Mouse (Mus musculus): Measurements from ENCODE around the gene Tyrobp. TPM values are rescaled to one million over a fixed set of nuclear protein-coding genes. Genes with fewer than 3 reads are reported as not detected.

Gene Tyrobp
- polyA plus RNA-seq, 1 experiment: 117 TPM

DNA sequence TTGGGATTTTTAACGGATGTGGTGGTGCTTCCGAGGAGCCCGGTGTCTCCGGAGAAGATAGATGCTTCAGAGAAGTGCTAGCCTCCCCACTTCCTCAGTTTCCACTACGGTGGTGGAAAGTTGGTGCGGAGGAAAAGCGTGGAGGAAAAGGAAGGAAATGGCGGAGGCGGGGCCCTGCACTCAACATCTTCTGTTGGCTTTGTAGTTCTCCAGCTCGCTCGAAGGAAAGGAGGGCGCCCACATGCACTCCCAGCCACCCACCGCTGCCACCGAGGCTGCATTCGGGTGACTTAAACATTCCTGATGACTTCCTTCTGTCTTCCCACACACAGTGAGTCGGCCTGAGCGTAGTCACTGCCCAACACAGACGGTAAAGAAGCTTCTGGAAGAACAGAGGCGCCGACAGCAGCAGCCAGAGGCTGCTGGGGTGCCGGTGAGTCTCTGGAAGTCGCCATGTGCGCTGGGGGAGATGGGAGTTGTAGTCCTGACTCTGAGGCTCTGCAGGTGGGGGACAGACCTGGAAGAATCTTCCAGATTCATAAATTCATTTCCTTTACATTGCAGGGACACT lies 9.6 kb downstream of the Tyrobp start:
- no peak for DNase-seq (ENCODE audit: low spot score)

DNA sequence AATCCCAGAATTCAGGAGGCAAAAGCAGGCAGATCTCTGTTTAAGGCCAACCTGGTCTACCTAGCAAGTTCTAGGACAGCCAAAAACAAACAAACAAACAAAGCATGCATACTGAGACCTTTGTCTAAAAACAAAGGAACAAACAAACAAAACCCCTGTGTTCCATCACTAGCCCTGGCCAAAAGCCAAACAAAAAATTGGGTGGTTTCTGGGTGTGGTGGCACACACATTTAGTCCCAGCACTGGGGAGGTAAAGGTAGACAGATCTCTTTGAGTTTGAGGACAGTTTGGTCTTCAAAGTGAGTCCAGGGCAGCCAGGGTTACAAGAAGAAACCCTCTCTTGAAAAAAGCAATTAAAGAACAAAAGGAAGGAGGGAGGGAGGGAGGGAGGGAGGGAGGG lies 15.8 kb downstream of the Tyrobp start:
- no peak for DNase-seq (ENCODE audit: low spot score)

DNA sequence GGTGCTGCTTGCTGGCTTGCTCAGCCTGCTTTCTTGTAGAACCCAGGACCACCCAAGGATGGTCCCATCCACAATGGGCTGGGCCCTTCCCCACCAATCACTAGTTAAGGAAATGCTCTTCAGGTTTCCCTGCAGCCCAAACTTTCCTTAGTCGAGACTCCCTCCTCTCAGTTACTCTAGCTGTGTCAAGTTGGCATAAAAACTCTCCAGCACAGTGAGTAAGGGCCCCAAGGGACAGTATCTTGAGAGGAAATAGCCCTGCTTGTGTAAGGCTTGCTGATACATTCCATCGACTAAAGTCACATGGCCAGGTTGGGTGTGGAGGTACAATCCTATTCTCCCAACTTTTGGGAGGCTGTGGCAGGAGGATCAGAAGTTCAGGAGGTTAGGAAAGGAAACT lies 16.6 kb downstream of the Tyrobp start:
- DNase-seq (ENCODE audit: low spot score): no peak

DNA sequence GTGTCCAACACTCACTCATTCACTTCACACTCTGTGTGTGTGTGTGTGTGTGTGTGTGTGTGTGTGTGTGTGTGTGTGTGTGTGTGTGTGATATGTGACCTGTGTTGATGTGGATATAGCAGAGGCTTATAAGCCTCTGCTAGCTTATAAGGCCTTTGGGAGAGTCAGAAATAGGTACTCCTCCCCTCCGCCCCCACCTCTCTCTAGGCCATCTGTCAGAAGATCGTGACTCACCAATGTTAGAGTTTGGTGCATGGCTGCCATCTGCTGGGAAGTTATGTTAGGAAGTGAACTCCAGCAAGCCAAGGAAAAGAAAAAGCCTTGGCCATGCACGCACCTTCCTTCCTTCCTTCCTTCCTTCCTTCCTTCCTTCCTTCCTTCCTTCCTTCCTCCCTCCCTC lies 18.2 kb downstream of the Tyrobp start:
- DNase-seq (ENCODE audit: low spot score): no peak

DNA sequence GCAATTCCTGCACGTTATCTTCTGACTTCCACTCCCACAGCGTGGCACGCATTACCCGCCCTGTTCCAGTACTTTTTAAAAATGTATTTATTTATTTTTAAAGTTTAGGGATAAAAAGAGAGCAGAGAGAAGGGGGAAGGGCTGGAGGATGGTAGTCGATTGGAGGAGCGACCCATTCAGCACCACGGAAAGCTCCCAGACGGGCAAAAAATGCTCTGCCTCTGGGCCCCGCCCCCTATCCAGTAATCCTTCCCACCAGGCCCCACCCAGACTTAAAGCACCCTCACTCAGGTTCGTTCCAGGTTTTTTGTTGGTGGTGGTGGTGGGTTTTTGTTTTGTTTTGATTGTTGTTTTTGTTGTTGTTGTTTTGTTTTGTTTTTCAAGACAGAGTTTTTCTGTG lies 20.7 kb downstream of the Tyrobp start:
- no peak for DNase-seq (ENCODE audit: low spot score)

DNA sequence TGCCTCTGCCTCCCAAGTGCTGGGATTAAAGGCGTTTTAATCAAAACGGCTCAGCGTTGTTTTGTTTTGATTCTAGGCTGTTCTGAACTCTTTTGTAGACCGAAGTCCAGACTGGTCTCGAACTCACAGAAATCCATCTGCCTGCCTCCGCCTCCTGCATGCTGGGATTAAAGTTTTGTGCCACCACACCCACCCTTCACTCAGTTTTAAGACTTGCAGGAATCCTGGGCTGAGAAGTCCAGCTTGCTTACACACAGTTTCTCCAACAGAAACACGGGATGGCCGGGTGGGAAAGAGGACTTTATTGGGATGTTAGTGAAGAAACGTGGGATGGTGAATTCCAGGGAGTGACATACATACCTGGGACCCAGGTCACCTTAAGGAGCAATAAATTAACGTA lies 21.1 kb downstream of the Tyrobp start:
- no peak for DNase-seq (ENCODE audit: low spot score)

DNA sequence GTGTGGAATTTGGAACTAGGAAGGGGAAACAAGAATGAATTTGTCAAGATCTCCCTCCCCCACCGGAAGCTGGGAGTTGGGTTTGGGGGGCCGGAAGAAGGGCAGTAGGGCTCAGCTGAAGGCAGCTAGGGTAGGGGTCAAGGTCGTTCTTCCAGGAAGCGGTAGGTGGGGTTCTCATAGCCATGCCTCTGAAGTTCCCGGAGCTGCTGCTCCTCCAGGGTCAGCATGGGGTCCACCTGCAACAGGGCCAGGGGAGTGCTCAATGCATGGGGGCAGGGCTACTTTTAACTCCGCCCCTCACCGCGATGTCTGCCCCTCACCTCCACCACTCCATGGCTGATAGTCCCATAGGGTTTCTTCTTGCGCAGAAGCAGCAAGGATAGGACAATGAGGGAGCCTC lies 21.6 kb downstream of the Tyrobp start:
- no peak for DNase-seq (ENCODE audit: low spot score)

DNA sequence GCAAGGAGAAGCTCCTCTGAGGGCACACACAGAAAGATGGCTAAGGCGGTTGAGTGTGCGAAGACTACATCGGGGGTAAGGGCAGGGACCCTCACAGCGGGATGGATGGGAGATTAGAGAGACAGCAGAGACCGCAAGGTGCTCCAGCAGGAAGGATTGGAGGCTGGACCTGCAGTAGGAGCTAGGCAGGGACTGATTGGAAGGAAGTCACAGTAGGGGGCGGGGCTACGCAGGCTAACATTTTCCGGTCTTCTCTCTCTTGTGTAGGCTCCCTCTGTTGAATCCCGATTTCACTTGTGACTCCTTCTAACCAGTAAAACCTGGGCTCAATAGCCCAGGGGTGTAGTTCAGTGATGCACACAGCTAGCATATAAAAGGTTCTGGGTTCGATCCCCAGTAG lies 23.3 kb downstream of the Tyrobp start:
- no peak for DNase-seq (ENCODE audit: low spot score)

DNA sequence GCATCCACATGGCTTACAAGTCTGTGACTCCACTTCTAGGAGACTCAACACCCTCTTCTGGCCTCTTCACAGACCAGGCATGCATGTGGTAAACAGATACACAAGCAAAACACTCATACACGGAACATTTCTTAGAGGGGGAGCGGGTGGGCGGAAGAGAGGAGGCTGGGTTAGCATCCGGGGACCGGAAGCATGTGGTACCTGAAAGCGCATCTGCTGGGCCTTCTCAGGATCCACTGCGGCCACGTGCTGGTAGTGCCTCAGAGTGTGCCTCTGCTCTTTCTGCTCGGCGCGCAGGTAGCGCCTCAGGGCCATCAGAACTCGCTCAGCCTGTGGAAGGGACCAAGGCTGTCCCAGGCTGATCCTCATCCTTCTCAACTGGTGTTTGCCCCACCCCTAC lies 26.2 kb downstream of the Tyrobp start:
- DNase-seq (ENCODE audit: low spot score): no peak

DNA sequence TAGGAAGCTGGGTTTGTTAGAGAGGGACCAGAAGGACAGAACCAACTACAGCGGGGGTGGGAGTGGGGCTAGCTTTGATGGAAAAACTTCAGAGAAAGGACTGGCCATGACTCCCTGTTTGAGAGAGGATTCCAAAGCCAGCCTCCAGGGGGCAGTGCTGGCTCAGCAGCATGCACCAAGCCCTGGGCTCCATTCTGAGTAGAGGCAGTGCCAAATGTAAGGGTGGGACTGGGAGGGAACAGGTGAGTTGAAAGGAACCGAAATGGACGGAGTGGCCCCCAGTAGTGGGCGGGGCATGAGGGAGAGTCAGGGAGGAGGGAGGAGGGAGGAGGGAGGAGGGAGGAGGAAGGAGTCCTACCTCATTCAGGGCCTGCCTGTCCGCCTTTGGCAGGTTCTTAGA lies 27.1 kb downstream of the Tyrobp start:
- no peak for DNase-seq (ENCODE audit: low spot score)

DNA sequence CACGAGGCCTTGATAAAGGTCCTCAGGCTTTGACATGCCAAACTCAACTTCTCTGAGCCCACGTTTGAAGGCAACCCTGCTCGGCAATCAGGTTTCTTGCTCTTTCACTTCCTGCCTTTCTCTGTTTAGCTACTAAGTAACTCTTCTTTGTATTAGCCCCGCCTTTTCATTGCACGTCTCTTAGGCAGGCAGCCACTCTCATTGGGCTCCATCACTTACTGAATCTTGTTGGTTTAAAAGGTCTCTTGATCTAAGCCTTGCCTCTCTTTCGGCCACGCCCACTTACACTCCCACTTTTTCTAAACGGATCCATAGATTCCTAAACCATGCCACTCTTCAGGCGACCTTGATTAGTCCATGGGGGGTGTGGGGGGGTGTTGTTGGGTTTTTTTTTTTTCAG lies 30.1 kb downstream of the Tyrobp start:
- no peak for DNase-seq (ENCODE audit: low spot score)

DNA sequence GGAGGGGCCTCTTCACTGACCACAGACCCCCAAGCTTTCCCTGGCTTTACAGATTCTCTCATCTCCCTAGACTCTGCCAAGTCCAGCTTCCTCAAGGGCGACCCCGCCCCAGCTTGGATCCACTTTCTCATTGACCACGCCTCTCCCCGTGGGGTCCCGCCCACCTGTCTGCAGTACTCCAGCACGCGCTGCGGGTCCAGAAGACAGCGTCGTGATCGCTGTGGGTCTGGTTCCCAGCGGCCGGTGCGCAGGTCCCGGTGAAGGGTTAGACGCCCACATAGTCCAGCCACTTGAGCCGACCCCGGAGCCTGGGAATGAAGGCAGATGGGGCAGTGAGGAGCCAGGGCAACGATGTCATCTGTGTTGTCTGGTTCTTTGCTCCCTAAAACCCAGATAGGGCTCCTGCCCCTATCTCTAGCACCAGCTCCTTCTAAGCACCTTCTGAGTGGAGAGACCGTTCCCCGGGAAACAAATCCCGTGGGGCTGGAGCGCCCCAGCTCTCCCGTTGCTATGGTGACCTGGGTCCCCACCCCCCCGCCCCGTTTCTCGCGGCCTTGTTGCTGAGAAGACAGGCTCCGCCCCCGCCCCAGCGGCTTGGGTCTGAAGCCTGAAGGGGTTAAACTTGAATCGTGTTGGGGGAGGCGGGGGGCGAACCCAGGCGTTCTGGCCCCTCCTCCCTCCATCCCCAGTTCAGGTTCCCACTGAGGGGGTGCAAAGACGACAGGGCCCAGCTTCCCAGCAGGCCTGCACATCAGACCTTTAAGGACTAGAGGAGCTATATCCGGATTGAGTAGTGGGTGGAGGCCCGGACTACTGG lies 30.8 kb downstream of the Tyrobp start:
- DNase-seq (ENCODE audit: low spot score): no peak

DNA sequence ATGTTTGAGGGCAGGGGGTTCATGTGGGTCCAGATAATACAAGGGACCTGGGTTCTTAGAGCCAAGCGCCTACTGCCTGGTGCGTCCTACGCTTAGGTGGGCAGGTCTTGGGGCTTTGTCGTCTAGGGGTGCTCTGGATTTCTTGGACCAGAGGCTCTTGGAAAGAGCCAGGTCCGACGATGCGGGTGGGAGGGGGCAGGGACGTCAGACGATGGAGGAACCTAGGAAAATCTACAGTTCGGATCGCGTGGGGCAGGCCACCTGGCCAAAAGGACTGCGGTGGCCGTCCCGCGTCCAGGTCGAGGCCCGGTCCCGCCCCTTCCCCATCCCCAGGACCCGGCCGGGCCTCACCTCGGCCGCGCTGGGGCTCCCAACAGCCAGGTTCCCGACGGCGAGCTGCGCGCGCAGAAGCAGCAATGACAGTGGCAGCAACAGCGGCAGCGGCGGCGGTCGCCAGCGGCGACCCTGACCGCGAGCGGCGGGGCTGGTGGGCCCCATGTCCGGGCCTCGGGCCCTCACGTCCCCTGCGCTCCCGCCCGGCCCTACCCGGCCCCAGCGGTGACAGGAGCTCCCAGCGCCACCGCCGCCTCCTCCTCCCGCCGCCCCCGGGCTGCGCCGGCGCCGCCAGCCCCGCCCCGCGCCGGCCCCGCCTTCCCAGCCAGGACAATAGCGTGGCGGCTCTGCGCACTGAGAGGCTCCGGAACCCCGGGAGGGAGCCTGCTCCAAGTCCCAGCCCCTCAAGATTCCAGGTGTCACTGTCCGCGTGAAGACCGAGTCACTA lies 31.6 kb downstream of the Tyrobp start, which contains the start of gene Aplp1:
Aplp1 (minus strand) TSS at position 565 of the 781 bp plus-strand sequence.
- peak; percentile 38 for DNase-seq (ENCODE audit: low spot score)

DNA sequence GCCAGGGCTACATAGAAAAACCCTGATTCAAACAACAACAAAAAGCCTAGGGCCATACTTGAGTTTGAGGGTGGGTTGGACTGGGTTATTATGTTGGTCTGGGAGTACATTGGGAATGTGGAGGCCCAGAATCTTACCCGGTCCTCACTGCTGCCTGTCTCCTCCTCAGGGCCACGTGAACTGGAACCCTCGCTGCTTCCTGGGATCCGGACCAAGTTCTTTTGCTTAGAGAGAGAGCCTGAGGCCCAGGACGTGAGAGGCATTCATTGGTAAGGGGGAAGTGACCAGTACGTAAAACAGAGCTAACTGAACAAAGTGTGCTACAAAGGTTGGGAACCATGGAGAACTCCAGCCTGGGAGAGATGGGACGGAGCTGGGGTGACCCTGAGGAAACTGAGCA lies 36.7 kb downstream of the Tyrobp start:
- no peak for DNase-seq (ENCODE audit: low spot score)

DNA sequence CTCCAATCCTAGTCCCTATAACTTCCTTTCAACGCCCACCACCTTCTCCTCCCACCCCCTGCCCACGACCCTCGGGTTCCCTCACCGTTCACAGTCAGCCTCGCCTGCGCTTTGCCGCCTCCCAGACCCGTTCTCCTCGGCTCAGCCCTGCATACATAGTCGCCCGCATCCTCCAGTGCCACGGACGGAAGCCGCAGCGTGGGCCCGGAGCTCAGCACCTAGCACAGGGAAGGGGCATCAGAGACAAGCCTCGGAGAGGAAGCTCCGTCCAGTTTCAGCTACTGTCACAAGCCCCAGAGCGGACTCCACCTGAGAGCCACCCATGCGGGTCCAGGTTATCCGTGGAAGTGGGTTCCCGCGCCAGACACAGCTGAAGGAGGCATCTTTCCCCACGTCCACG lies 39.8 kb downstream of the Tyrobp start:
- no peak for DNase-seq (ENCODE audit: low spot score)

DNA sequence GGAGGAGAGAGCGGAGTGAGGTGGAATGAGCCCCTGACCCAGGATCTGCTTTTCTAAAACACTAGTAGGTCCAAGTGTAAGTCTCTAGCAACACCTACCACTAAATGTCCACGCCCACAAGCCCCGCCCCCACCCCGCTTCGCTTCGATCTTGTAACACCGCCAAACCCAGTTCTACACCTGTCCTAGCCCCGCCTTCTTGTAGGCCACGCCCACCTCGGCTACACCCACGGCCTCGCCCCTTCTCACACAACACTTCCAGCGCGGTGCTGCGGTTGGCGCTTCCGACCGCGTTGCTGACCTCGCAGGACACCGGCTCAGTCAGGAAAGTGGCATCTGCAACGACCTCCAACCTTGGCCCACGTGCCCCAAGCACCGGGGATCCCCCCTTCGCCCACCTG lies 40.2 kb downstream of the Tyrobp start:
- DNase-seq (ENCODE audit: low spot score): no peak

DNA sequence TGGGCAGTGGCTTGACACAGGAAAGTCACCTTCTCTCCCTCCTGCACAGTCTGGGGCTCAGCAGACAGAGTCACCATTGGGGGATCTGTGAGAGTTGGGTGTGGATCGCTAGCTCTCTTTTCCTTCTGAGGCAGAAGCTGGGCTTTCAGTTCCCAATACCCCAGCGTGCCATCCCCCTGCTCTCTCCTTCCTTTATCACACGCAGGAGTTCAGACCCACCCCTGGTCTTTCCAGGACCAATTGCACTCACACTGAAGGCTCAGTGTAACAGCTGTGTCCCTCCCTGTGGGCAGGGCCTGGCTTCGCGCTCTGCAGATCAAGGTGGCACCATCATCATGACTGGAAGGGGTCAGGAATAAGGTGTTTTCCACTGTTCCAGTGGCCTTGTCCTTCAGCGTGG lies 40.7 kb downstream of the Tyrobp start:
- no peak for DNase-seq (ENCODE audit: low spot score)

DNA sequence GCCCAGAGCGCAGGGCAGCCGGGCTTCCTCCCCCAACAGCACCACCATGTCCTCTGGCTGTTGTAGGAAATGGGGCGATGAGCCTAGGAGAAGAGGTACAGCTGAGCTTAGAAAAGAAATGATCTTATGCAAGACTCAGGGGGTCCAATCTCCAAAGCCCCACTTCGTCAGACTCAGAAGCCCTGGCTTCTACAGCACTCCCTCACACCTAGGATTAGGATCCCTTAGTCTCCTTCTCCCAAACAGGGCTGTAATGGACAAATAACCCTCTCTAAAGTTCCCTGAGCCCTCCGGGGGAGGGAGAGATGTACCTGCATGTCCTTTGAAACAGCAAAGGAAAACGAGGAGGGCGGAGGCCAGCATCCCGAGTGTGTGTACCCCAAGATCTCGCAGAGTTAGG lies 42.9 kb downstream of the Tyrobp start:
- no peak for DNase-seq (ENCODE audit: low spot score)

DNA sequence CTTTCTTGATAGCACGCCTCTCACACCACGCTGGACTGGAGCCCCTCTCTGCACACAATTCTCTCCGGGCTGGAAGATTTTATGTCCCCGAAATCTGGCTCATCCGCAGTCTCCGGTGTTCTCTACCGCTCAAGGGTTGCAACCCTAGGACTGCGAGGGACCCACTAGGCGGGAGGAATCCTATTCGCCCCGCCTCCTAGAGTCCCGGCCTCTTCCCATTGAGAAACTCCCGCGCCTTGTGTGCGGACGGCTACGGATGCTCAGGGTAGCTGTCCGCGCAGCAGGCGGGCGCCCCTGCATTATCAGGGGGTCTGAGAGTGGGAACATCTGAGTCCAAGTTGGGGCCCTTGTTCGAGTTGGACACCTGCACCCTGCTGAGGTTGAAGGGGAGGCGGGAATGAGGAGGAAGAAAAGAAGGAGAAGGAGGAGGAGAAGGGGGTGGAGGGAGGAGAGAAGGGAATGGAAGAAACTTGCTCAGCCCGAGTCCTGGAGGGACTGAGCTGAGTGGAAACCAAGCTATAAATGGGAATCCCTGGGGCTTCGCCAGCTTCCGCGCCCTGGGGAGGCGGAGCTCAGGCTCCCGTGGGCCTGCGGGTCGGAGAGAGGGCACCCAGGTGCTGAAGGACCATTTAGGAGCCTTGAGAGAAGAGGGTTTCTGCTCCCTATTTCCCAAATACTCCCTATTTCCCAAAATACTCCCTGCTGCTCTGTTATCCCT lies 43.5 kb downstream of the Tyrobp start:
- no peak for DNase-seq (ENCODE audit: low spot score)

DNA sequence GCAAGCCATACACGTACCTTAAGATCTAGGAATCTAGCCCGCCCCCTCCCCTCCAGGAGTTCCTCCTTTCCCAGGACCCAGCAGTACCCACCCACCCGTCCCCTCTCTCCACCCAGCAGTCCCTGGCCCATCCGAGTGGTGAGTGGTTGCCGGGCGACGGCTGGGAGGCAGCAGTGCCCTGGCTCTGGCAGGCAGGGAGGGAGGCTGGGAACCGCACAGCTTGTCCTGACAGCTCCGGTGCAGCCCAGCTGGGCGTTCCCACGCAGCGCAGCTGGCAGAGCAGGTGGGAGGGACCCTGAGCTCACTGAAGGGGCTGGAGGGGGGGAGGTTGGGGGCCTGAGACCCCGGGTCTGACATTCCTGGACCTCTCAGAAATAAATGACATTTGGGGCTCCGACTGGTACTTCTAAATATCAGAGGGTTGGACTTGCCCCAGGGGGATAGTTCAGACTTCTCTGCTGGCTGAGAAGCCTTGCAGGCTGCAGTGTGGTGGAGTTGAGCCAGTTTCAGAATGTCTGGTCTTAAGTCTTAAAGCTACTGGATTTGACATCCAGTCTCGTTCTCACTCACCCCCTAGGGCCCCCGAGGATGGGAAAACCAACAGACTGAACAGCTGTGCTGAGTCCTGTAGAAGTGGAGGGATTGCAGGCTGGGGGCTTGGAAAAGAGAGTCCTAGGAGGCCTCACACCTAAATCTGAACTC lies 44.2 kb downstream of the Tyrobp start, which contains the start of the genes Kirrel2 and Nphs1:
Kirrel2 (minus strand) TSS at position 62 of the 702 bp plus-strand sequence.
Nphs1 (plus strand) TSS at position 687 of the 702 bp plus-strand sequence.
- DNase-seq (ENCODE audit: low spot score): no peak

DNA sequence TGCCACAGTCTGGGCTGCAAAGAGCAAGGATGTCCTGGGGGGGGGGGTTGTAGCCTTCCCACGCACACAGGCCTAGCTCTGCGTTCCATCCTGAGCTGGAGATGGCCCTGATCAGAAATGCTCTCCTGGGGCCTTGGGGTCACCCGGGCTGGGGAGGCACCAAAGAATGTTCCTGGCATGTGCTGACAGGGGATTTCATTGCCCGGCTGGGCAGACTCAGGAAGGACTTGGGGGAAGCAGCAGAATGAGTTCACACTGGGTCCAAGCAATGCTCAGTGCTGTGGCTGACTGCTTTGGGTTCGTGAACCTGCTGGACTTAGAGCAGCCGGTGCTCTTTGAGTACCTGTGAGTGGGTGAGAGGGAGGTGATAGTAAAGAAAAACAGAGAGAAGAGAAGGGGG lies 45.9 kb downstream of the Tyrobp start:
- no peak for DNase-seq (ENCODE audit: low spot score)

Data from urinary bladder, adult 2 months (tissue).